In the genomic region with DNA sequence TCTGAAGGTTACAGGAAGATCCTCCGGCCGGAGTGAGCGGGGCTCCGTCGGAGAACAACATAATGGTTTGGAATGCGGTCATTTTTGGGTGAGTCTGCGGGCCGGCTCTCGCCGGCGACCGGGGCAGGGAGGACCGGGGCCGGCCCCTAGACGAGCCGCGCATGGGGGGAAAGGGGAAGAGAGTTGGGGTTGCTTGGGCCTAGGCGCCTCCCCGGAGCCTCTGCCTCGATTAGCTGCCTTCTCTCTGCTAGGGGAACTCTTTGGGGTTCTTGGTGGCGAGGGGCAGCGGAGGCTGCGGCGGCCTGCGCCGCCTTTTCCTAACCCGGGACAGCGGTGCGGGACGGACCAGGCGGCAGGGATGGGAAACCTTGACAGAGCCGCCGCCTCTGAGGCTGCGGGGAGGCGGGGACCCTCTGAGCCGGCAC, we compare ENCODE assay signal across 8 mouse cellular contexts. TPM values are rescaled to one million over a fixed set of nuclear protein-coding genes. Genes with fewer than 3 reads are reported as not detected.
DNase-seq lines count a peak whose midpoint lies in the region; ATAC-seq and TF ChIP-seq lines count a peak whose summit lies in the region.

No protein-coding gene starts in this region.

- H3K27me3 ChIP-seq in heart, adult 2 months (ENCODE audit: control insufficient read depth, insufficient read depth, low read length) = no peaks in the 10 kb centered on the region
- no peaks in the 10 kb centered on the region for H3K27me3 ChIP-seq in hindbrain, embryonic 13.5 days
- H3K27me3 ChIP-seq in stomach, embryonic 16.5 days (ENCODE audit: control insufficient read depth, insufficient read depth, low read length) = no peaks in the 10 kb centered on the region

- peak overlapping the region; percentile 78 for H3K4me3 ChIP-seq in heart, adult 2 months
- peak overlapping the region; percentile 54 for H3K4me3 ChIP-seq in cortical plate, adult 2 months (ENCODE audit: insufficient read depth, low read length)
- peak overlapping the region; percentile 69 for H3K4me3 ChIP-seq in hindbrain, embryonic 13.5 days
- peak overlapping the region; percentile 71 for H3K4me3 ChIP-seq in stomach, embryonic 16.5 days (replicated peaks; ENCODE audit: low read length)

- intact Hi-C loops in heart, adult 2 months (cut with DNase I) = loop anchor here (5.0 kb wide), 1 partner anchor 33 kb away; no protein-coding TSS in a partner anchor

- no peak for TF ChIP-seq CTCF in heart, adult 2 months (IDR thresholded peaks at IDR 0.05)
- no peak for TF ChIP-seq CTCF in cortical plate, adult 2 months (IDR thresholded peaks at IDR 0.05; ENCODE audit: extremely low read depth, insufficient read depth, low read length)

- H3K9me3 ChIP-seq in hindbrain, embryonic 13.5 days = no peaks in the 10 kb centered on the region
- H3K9me3 ChIP-seq in stomach, embryonic 16.5 days (replicated peaks; ENCODE audit: control insufficient read depth, low read length) = no peaks in the 10 kb centered on the region

- H3K79me2 ChIP-seq in heart, adult 2 months (replicated peaks; ENCODE audit: control insufficient read depth, insufficient read depth, low read length) = no peaks in the 10 kb centered on the region

- H3K4me2 ChIP-seq in hindbrain, embryonic 13.5 days = peak overlapping the region; percentile 66
- H3K4me2 ChIP-seq in stomach, embryonic 16.5 days (ENCODE audit: low read depth, low read length) = peak overlapping the region; percentile 59

- H3K36me3 ChIP-seq in heart, adult 2 months (ENCODE audit: control insufficient read depth, insufficient read depth, low read length) = no peaks in the 10 kb centered on the region
- H3K36me3 ChIP-seq in hindbrain, embryonic 13.5 days = no peaks in the 10 kb centered on the region
- H3K36me3 ChIP-seq in stomach, embryonic 16.5 days (ENCODE audit: control insufficient read depth, insufficient read depth, low read length) = no peaks in the 10 kb centered on the region

- no peak for DNase-seq in heart, adult 2 months
- no peak for DNase-seq in heart, adult 9 months (ENCODE audit: low spot score in 2 of 2)
- peak; percentile 43 to 44 for DNase-seq in B cell, adult 2 months
- no peak for DNase-seq in layer of hippocampus, adult 9-11 months

- H3K9ac ChIP-seq in heart, adult 2 months (ENCODE audit: low read depth, low read length) = peak overlapping the region; percentile 84
- peak overlapping the region; percentile 83 for H3K9ac ChIP-seq in hindbrain, embryonic 13.5 days
- H3K9ac ChIP-seq in stomach, embryonic 16.5 days (ENCODE audit: low read length) = peak overlapping the region; percentile 83

- H3K4me1 ChIP-seq in heart, adult 2 months (ENCODE audit: control insufficient read depth, insufficient read depth, low read length) = peaks cover 2% of the 10 kb centered on the region; the same call in 1 of the 2 replicates
- H3K4me1 ChIP-seq in cortical plate, adult 2 months (ENCODE audit: control insufficient read depth, insufficient read depth, low read length) = peaks cover 2% of the 10 kb centered on the region; the same call in 1 of the 2 replicates
- H3K4me1 ChIP-seq in hindbrain, embryonic 13.5 days (replicated peaks) = peaks cover 6% of the 10 kb centered on the region
- H3K4me1 ChIP-seq in stomach, embryonic 16.5 days (ENCODE audit: control insufficient read depth, insufficient read depth, low read length) = no peaks in the 10 kb centered on the region

- 10% methylated on average over 36 of the region's 36 CpGs for WGBS in heart, adult 2 months
- 9% methylated on average over 36 of the region's 36 CpGs for WGBS in hindbrain, embryonic 13.5 days
- WGBS in stomach, embryonic 16.5 days = 9% methylated on average over 26 of the region's 36 CpGs

- no peak for TF ChIP-seq POLR2A in heart, adult 2 months (IDR thresholded peaks at IDR 0.05; ENCODE audit: insufficient read depth, low read depth, low read length)
- no peak for TF ChIP-seq POLR2A in cortical plate, adult 2 months (IDR thresholded peaks at IDR 0.05; ENCODE audit: extremely low read depth, insufficient read depth, low read length)

- peak; percentile 70 for ATAC-seq in hindbrain, embryonic 13.5 days (ENCODE audit: low FRiP score)
- ATAC-seq in megakaryocyte, adult 5-6 weeks (ENCODE audit: poor library complexity, severe bottlenecking) = peak; percentile 59
- no peak; the same call in 1 of the 2 replicates for ATAC-seq in stomach, embryonic 16.5 days (ENCODE audit: insufficient read depth, low FRiP score)

- peak overlapping the region; percentile 81 for H3K27ac ChIP-seq in heart, adult 2 months
- no peak overlapping the region; the same call in 1 of the 2 replicates for H3K27ac ChIP-seq in cortical plate, adult 2 months (ENCODE audit: insufficient read depth, low read length)
- peak overlapping the region; percentile 87 for H3K27ac ChIP-seq in hindbrain, embryonic 13.5 days
- H3K27ac ChIP-seq in stomach, embryonic 16.5 days (ENCODE audit: low read length) = peak overlapping the region; percentile 70

- TF ChIP-seq EP300 in heart, adult 2 months (IDR thresholded peaks at IDR 0.05; ENCODE audit: insufficient read depth, low read depth, low read length) = no peak

RNA-seq across cellular contexts. Expression of a gene that starts 0.8 kb away (rescaled TPM):
- 10 to 100 TPM; 15.7 to 17.4 TPM for total RNA-seq in heart, adult 2 months (2021)
- 7.4 and 9.7 TPM in 2 replicates for polyA plus RNA-seq in heart, adult 2 months (2012; rRNA removed)
- 23.2 and 26.0 TPM in 2 replicates for polyA plus RNA-seq in cortical plate, adult 2 months (2012; rRNA removed)
- 23.4 and 24.7 TPM in 2 replicates for polyA plus RNA-seq in hindbrain, embryonic 13.5 days (2015; fragmentation: Nextera tagmentation; extraction: Ambion mirVana)
- total RNA-seq in megakaryocyte, adult 5-6 weeks (2015) = 23.8 and 25.9 TPM in 2 replicates
- total RNA-seq in megakaryocyte, adult 5-6 weeks (2017) = 51.9 and 59.1 TPM in 2 replicates
- 30.3 and 31.3 TPM in 2 replicates for polyA plus RNA-seq in stomach, embryonic 16.5 days (2015; fragmentation: Nextera tagmentation; extraction: Ambion mirVana)

RNA-seq across cellular contexts. Expression of a gene that starts 1.0 kb away (rescaled TPM):
- 10 to 100 TPM; 62.6 to 76.5 TPM for total RNA-seq in heart, adult 2 months (2021)
- 39.4 and 65.7 TPM in 2 replicates for polyA plus RNA-seq in heart, adult 2 months (2012; rRNA removed)
- 41.1 and 44.7 TPM in 2 replicates for polyA plus RNA-seq in cortical plate, adult 2 months (2012; rRNA removed)
- 120 and 122 TPM in 2 replicates for polyA plus RNA-seq in hindbrain, embryonic 13.5 days (2015; fragmentation: Nextera tagmentation; extraction: Ambion mirVana)
- 97.6 and 104 TPM in 2 replicates for total RNA-seq in megakaryocyte, adult 5-6 weeks (2015)
- 19.8 and 22.7 TPM in 2 replicates for total RNA-seq in megakaryocyte, adult 5-6 weeks (2017)
- 105 and 107 TPM in 2 replicates for polyA plus RNA-seq in stomach, embryonic 16.5 days (2015; fragmentation: Nextera tagmentation; extraction: Ambion mirVana)

RNA-seq across cellular contexts. Expression of a gene that starts 28.0 kb away (rescaled TPM):
- total RNA-seq in heart, adult 2 months (2021) = 1 to 10 TPM; 3.0 to 3.3 TPM
- polyA plus RNA-seq in heart, adult 2 months (2012; rRNA removed) = 0.74 and 1.6 TPM in 2 replicates
- polyA plus RNA-seq in cortical plate, adult 2 months (2012; rRNA removed) = 16.5 and 16.7 TPM in 2 replicates
- 14.4 and 14.6 TPM in 2 replicates for polyA plus RNA-seq in hindbrain, embryonic 13.5 days (2015; fragmentation: Nextera tagmentation; extraction: Ambion mirVana)
- 6.4 and 6.6 TPM in 2 replicates for total RNA-seq in megakaryocyte, adult 5-6 weeks (2015)
- total RNA-seq in megakaryocyte, adult 5-6 weeks (2017) = 3.2 and 8.0 TPM in 2 replicates
- polyA plus RNA-seq in stomach, embryonic 16.5 days (2015; fragmentation: Nextera tagmentation; extraction: Ambion mirVana) = 1.2 and 1.3 TPM in 2 replicates

Comparison
In these comparisons a context has a peak if more than half of its experiments do, and no peak if none do; other contexts are left out.
1. DNase-seq: peak in B cell, adult 2 months (2 of 2); none in heart, adult 2 months (0 of 2), heart, adult 9 months (0 of 2) and layer of hippocampus, adult 9-11 months (single experiment).
2. Peak in every context shown above with its lines, with median percentiles within 50 percentile points of each other: H3K4me3 ChIP-seq and H3K9ac ChIP-seq.